Mouse (Mus musculus) right cerebral cortex, postnatal 25 days (tissue): ENCODE measurements at regions not wholly inside any gene's neighbourhood (a gene's known extent, or its start where the extent isn't known, plus 50 kb on each side); places are given as distances from the start of the nearest gene placed in this dataset.
"Not testable (repeated sequence)": the region's sequence is repeated elsewhere in the genome, so short reads cannot be mapped to it uniquely, and the experiment has no call there.

Experiments
- DNase-seq: peaks from one replicate; pipeline ENCODE4 v3.0.0; 2022

GRCm38 (mm10) chr19:59516957-59517356 is 58.8 kb downstream of the Emx2 start:
- no peak for DNase-seq

- DNase-seq, result no peak
These were observed 61.0 kb downstream of the Emx2 start for GRCm38 (mm10) chr19:59519156-59519555.

GRCm38 (mm10) chr19:59522176-59522575 is 64.0 kb downstream of the Emx2 start:
- no peak for DNase-seq

GRCm38 (mm10) chr19:59523356-59523755 is 65.2 kb downstream of the Emx2 start:
- DNase-seq, result no peak

- no peak for DNase-seq
These were observed 105.9 kb downstream of the Emx2 start for GRCm38 (mm10) chr19:59564101-59564500.

GRCm38 (mm10) chr19:59568907-59569306 is 110.7 kb downstream of the Emx2 start:
- no peak for DNase-seq

- DNase-seq, result not testable (repeated sequence)
These were observed 111.4 kb downstream of the Emx2 start for GRCm38 (mm10) chr19:59569590-59569989.

GRCm38 (mm10) chr19:59574346-59574745 is 116.2 kb downstream of the Emx2 start:
- no peak for DNase-seq

- DNase-seq, result no peak
These were observed 119.7 kb downstream of the Emx2 start for GRCm38 (mm10) chr19:59577886-59578285.

- no peak for DNase-seq
These were observed 121.5 kb downstream of the Emx2 start for GRCm38 (mm10) chr19:59579676-59580075.

GRCm38 (mm10) chr19:59585835-59586234 is 127.7 kb downstream of the Emx2 start:
- DNase-seq, result no peak

- no peak for DNase-seq
These were observed 129.1 kb downstream of the Emx2 start for GRCm38 (mm10) chr19:59587303-59587702.

- no peak for DNase-seq
These were observed 129.9 kb downstream of the Emx2 start for GRCm38 (mm10) chr19:59588068-59588522.

GRCm38 (mm10) chr19:59590021-59590420 is 131.8 kb downstream of the Emx2 start:
- no peak for DNase-seq

GRCm38 (mm10) chr19:59592060-59592459 is 133.9 kb downstream of the Emx2 start:
- DNase-seq, result no peak

- no peak for DNase-seq
These were observed 166.2 kb downstream of the Emx2 start for GRCm38 (mm10) chr19:59624288-59624795.

GRCm38 (mm10) chr19:59627681-59628080 is 169.5 kb downstream of the Emx2 start:
- DNase-seq, result no peak

- DNase-seq, result no peak
These were observed 170.4 kb downstream of the Emx2 start for GRCm38 (mm10) chr19:59628296-59629160.

GRCm38 (mm10) chr19:59629161-59629445 is 170.9 kb downstream of the Emx2 start:
- DNase-seq, result no peak

GRCm38 (mm10) chr19:59630095-59630494 is 171.9 kb downstream of the Emx2 start:
- no peak for DNase-seq

- DNase-seq, result no peak
These were observed 172.5 kb downstream of the Emx2 start for GRCm38 (mm10) chr19:59630706-59631105.

- no peak for DNase-seq
These were observed 173.4 kb downstream of the Emx2 start for GRCm38 (mm10) chr19:59631541-59631940.

GRCm38 (mm10) chr19:59636271-59636670 is 178.1 kb downstream of the Emx2 start:
- DNase-seq, result no peak

- DNase-seq, result no peak
These were observed 184.4 kb downstream of the Emx2 start for GRCm38 (mm10) chr19:59642606-59643005.

- DNase-seq, result no peak
These were observed 188.1 kb downstream of the Emx2 start for GRCm38 (mm10) chr19:59646231-59646630.
